Mouse (Mus musculus): ENCODE data around the gene Kcnab3. TPM values are rescaled to one million over a fixed set of nuclear protein-coding genes. Genes with fewer than 3 reads are reported as not detected.
A peak's percentile ranks its signal among the peaks of the same experiment; 100 is the strongest.
"Not testable (repeated sequence)": the region's sequence is repeated elsewhere in the genome, so short reads cannot be mapped to it uniquely, and the experiment has no call there.

Kcnab3 gene
- total RNA-seq (2021) = 1 to 10 TPM; 6.1 to 7.8 TPM
- long read RNA-seq, experiment 1, partial matches to known transcripts = 7 of 9 reads
- long read RNA-seq, experiment 1, other reads (novel, unspliced or antisense) = 0 of 9 reads
- long read RNA-seq, experiment 2, partial matches to known transcripts = 4 of 8 reads
- long read RNA-seq, experiment 2, other reads (novel, unspliced or antisense) = 1 of 8 reads

GRCm38 (mm10) chr11:69325628-69326407, at the start of gene Kcnab3:
Kcnab3 (plus strand) TSS chr11:69326258.
- DNase-seq = peak; percentile 92

- DNase-seq = peak in 1 of 2 experiments; percentile 17
Measured at GRCm38 (mm10) chr11:69277267-69277666, 48.8 kb upstream of the Kcnab3 start.

GRCm38 (mm10) chr11:69291111-69291510, 34.9 kb upstream of the Kcnab3 start:
- DNase-seq = no peak

GRCm38 (mm10) chr11:69295286-69295685, 30.8 kb upstream of the Kcnab3 start:
- no peak for DNase-seq

GRCm38 (mm10) chr11:69297799-69298198, 28.3 kb upstream of the Kcnab3 start:
- DNase-seq = no peak

GRCm38 (mm10) chr11:69298231-69298630, 27.8 kb upstream of the Kcnab3 start:
- no peak for DNase-seq

GRCm38 (mm10) chr11:69302817-69303216, 23.2 kb upstream of the Kcnab3 start:
- DNase-seq = no peak

- DNase-seq = no peak
Measured at GRCm38 (mm10) chr11:69305291-69305690, 20.8 kb upstream of the Kcnab3 start.

- no peak for DNase-seq
Measured at GRCm38 (mm10) chr11:69306039-69306438, 20.0 kb upstream of the Kcnab3 start.

- DNase-seq = peak in 1 of 2 experiments; percentile 22
Measured at GRCm38 (mm10) chr11:69311266-69311665, 14.8 kb upstream of the Kcnab3 start.

- no peak for DNase-seq
Measured at GRCm38 (mm10) chr11:69316361-69316760, 9.7 kb upstream of the Kcnab3 start.

- not testable (repeated sequence) for DNase-seq
Measured at GRCm38 (mm10) chr11:69318000-69318399, 8.1 kb upstream of the Kcnab3 start.

GRCm38 (mm10) chr11:69321580-69321979, 4.5 kb upstream of the Kcnab3 start:
- DNase-seq = no peak

GRCm38 (mm10) chr11:69322010-69322409, 4.0 kb upstream of the Kcnab3 start:
- DNase-seq = no peak

GRCm38 (mm10) chr11:69322693-69323471, 3.2 kb upstream of the Kcnab3 start:
- DNase-seq = no peak

GRCm38 (mm10) chr11:69323667-69324111, 2.4 kb upstream of the Kcnab3 start, which contains the start of the genes Cntrob and Trappc1:
Cntrob (minus strand) TSS chr11:69323775.
Trappc1 (plus strand) TSS chr11:69323980.
- DNase-seq = peak; percentile 99 to 100

GRCm38 (mm10) chr11:69324749-69325148, 1.3 kb upstream of the Kcnab3 start:
- DNase-seq = no peak

- DNase-seq = no peak
Measured at GRCm38 (mm10) chr11:69326408-69327156, 524 bp downstream of the Kcnab3 start.

- DNase-seq = peak; percentile 33 to 63
Measured at GRCm38 (mm10) chr11:69327157-69327442, 1.0 kb downstream of the Kcnab3 start.

- no peak for DNase-seq
Measured at GRCm38 (mm10) chr11:69327648-69328047, 1.6 kb downstream of the Kcnab3 start.

- DNase-seq = no peak
Measured at GRCm38 (mm10) chr11:69328517-69328916, 2.5 kb downstream of the Kcnab3 start.

GRCm38 (mm10) chr11:69331152-69331551, 5.1 kb downstream of the Kcnab3 start:
- peak; percentile 58 to 67 for DNase-seq

Data from adrenal gland, postnatal 36 days (tissue).